ENCODE assay signal across 12 mouse cellular contexts in genomic region chr2:17524205-17524978, GRCm38 (mm10).
A peak's percentile ranks its signal among the peaks of the same experiment; 100 is the strongest.
DNase-seq lines count a peak whose midpoint lies in the region; ATAC-seq and TF ChIP-seq lines count a peak whose summit lies in the region.
"Had no signal": no experiment of that assay in that cellular context is flagged by ENCODE, and none has a peak within 500 bp of the region (broad histone marks: within the 10 kb centered on the region; RNA-seq: fewer than 3 reads in every experiment).

No protein-coding gene starts in this region.

- ATAC-seq in forebrain, embryonic 14.5 days: peak; percentile 32; the same call in 1 of the 2 replicates
- no peak for ATAC-seq in forebrain, postnatal 0 days
- ATAC-seq in midbrain, embryonic 13.5 days: 0 out of 2 replicates have a peak, but pooled peaks have one; percentile 14
- ATAC-seq in midbrain, postnatal 0 days (ENCODE audit: low FRiP score): no peak
- no peak for ATAC-seq in heart, embryonic 13.5 days (ENCODE audit: extremely low read depth, insufficient number of reproducible peaks, low FRiP score, low TSS enrichment)
- ATAC-seq in limb, embryonic 11.5 days (ENCODE audit: insufficient number of reproducible peaks, low FRiP score, low TSS enrichment, low read depth): peak; percentile 47; the same call in 1 of the 2 replicates

- no peak for TF ChIP-seq CTCF in forebrain, postnatal 0 days (IDR thresholded peaks at IDR 0.05; ENCODE audit: low read depth)
- TF ChIP-seq CTCF in midbrain, postnatal 0 days (IDR thresholded peaks at IDR 0.05): no peak

- no peak overlapping the region for H3K4me2 ChIP-seq in forebrain, embryonic 14.5 days (ENCODE audit: low read length)
- H3K4me2 ChIP-seq in forebrain, postnatal 0 days (ENCODE audit: low read depth): no peak overlapping the region
- H3K4me2 ChIP-seq in midbrain, embryonic 13.5 days (replicated peaks): no peak overlapping the region
- H3K4me2 ChIP-seq in midbrain, postnatal 0 days (ENCODE audit: low read depth, low read length, poor library complexity, severe bottlenecking): no peak overlapping the region
- H3K4me2 ChIP-seq in heart, embryonic 13.5 days: peak overlapping the region; percentile 39
- H3K4me2 ChIP-seq in limb, embryonic 11.5 days (ENCODE audit: low read depth, severe bottlenecking): no peak overlapping the region

- H3K9ac ChIP-seq in forebrain, embryonic 14.5 days (ENCODE audit: low read length): no peak overlapping the region
- H3K9ac ChIP-seq in forebrain, postnatal 0 days: no peak overlapping the region
- H3K9ac ChIP-seq in midbrain, embryonic 13.5 days (replicated peaks): no peak overlapping the region
- no peak overlapping the region for H3K9ac ChIP-seq in midbrain, postnatal 0 days (replicated peaks; ENCODE audit: low read length, poor library complexity, severe bottlenecking)
- no peak overlapping the region for H3K9ac ChIP-seq in heart, embryonic 13.5 days
- H3K9ac ChIP-seq in limb, embryonic 11.5 days (ENCODE audit: low read length): no peak overlapping the region
- H3K9ac ChIP-seq: liver, postnatal 0 days had no signal

- H3K36me3 ChIP-seq in forebrain, embryonic 14.5 days (ENCODE audit: control insufficient read depth, insufficient read depth, low read length): no peaks in the 10 kb centered on the region
- no peaks in the 10 kb centered on the region for H3K36me3 ChIP-seq in forebrain, postnatal 0 days (ENCODE audit: insufficient read depth)
- H3K36me3 ChIP-seq in midbrain, embryonic 13.5 days: no peaks in the 10 kb centered on the region
- no peaks in the 10 kb centered on the region for H3K36me3 ChIP-seq in midbrain, postnatal 0 days (ENCODE audit: insufficient read depth, low read length)
- H3K36me3 ChIP-seq in heart, embryonic 13.5 days: no peaks in the 10 kb centered on the region
- H3K36me3 ChIP-seq in limb, embryonic 11.5 days (ENCODE audit: control insufficient read depth, insufficient read depth, low read length): no peaks in the 10 kb centered on the region

- H3K4me3 ChIP-seq in forebrain, embryonic 14.5 days (ENCODE audit: low read depth, low read length): no peak overlapping the region
- no peak overlapping the region for H3K4me3 ChIP-seq in forebrain, postnatal 0 days (ENCODE audit: low read depth, low read length)
- no peak overlapping the region for H3K4me3 ChIP-seq in midbrain, embryonic 13.5 days (replicated peaks)
- H3K4me3 ChIP-seq in midbrain, postnatal 0 days (ENCODE audit: low read depth, low read length): no peak overlapping the region
- H3K4me3 ChIP-seq in heart, embryonic 13.5 days: no peak overlapping the region
- H3K4me3 ChIP-seq in limb, embryonic 11.5 days (ENCODE audit: low read depth, low read length): no peak overlapping the region

- no peaks in the 10 kb centered on the region for H3K27me3 ChIP-seq in forebrain, embryonic 14.5 days (replicated peaks; ENCODE audit: control insufficient read depth, insufficient read depth, low read length)
- H3K27me3 ChIP-seq in forebrain, postnatal 0 days (ENCODE audit: insufficient read depth, low read length): no peaks in the 10 kb centered on the region
- no peaks in the 10 kb centered on the region for H3K27me3 ChIP-seq in midbrain, embryonic 13.5 days
- no peaks in the 10 kb centered on the region for H3K27me3 ChIP-seq in midbrain, postnatal 0 days (ENCODE audit: insufficient read depth, low read length)
- H3K27me3 ChIP-seq in heart, embryonic 13.5 days (replicated peaks): no peaks in the 10 kb centered on the region
- H3K27me3 ChIP-seq in limb, embryonic 11.5 days (ENCODE audit: control insufficient read depth, insufficient read depth, low read length): no peaks in the 10 kb centered on the region

- no peak overlapping the region for H3K27ac ChIP-seq in forebrain, embryonic 14.5 days (ENCODE audit: low read depth, low read length)
- H3K27ac ChIP-seq in forebrain, postnatal 0 days (ENCODE audit: low read depth, low read length): no peak overlapping the region
- H3K27ac ChIP-seq in midbrain, embryonic 13.5 days: no peak overlapping the region
- no peak overlapping the region for H3K27ac ChIP-seq in midbrain, postnatal 0 days (ENCODE audit: low read depth, low read length)
- peak overlapping the region; percentile 82 for H3K27ac ChIP-seq in heart, embryonic 13.5 days (replicated peaks)
- no peak overlapping the region for H3K27ac ChIP-seq in limb, embryonic 11.5 days (replicated peaks; ENCODE audit: low read depth, low read length)
- H3K27ac ChIP-seq: macrophage had no signal

- peaks cover 4% of the 10 kb centered on the region; the same call in 1 of the 2 replicates for H3K4me1 ChIP-seq in forebrain, embryonic 14.5 days (ENCODE audit: control insufficient read depth, insufficient read depth, low read length)
- H3K4me1 ChIP-seq in forebrain, postnatal 0 days (ENCODE audit: insufficient read depth): no peaks in the 10 kb centered on the region
- peaks cover 22% of the 10 kb centered on the region for H3K4me1 ChIP-seq in midbrain, embryonic 13.5 days (replicated peaks)
- no peaks in the 10 kb centered on the region for H3K4me1 ChIP-seq in midbrain, postnatal 0 days (ENCODE audit: insufficient read depth, low read length)
- H3K4me1 ChIP-seq in heart, embryonic 13.5 days: peaks cover 33% of the 10 kb centered on the region
- peaks cover 8% of the 10 kb centered on the region for H3K4me1 ChIP-seq in limb, embryonic 11.5 days (ENCODE audit: control insufficient read depth, insufficient read depth, low read length)

- no peak for DNase-seq in forebrain, embryonic 14.5 days (ENCODE audit: low spot score)
- no peak for DNase-seq in forebrain, postnatal 0 days
- DNase-seq in midbrain, postnatal 0 days (ENCODE audit: low spot score): no peak
- DNase-seq in limb, embryonic 11.5 days (ENCODE audit: low spot score): peak; percentile 44
- no peak for DNase-seq in layer of hippocampus, adult 9-11 months
- no peak for DNase-seq in gastrocnemius, postnatal 14 days
- DNase-seq: kidney, adult 18-20 months; thymus, postnatal 36 days had no signal

- WGBS in forebrain, embryonic 14.5 days: 38% methylated on average over 10 of the region's 10 CpGs
- 44% methylated on average over 10 of the region's 10 CpGs for WGBS in forebrain, postnatal 0 days
- WGBS in midbrain, embryonic 13.5 days: 34% methylated on average over 10 of the region's 10 CpGs
- WGBS in midbrain, postnatal 0 days: 43% methylated on average over 10 of the region's 10 CpGs
- 44% methylated on average over 10 of the region's 10 CpGs for WGBS in heart, embryonic 13.5 days
- WGBS in limb, embryonic 11.5 days: 21% methylated on average over 10 of the region's 10 CpGs

- no peaks in the 10 kb centered on the region for H3K9me3 ChIP-seq in forebrain, embryonic 14.5 days (replicated peaks; ENCODE audit: control insufficient read depth, low read length)
- H3K9me3 ChIP-seq in forebrain, postnatal 0 days (ENCODE audit: low read length): no peaks in the 10 kb centered on the region
- no peaks in the 10 kb centered on the region for H3K9me3 ChIP-seq in midbrain, embryonic 13.5 days
- H3K9me3 ChIP-seq in midbrain, postnatal 0 days (ENCODE audit: low read length): no peaks in the 10 kb centered on the region
- no peaks in the 10 kb centered on the region for H3K9me3 ChIP-seq in heart, embryonic 13.5 days
- H3K9me3 ChIP-seq in limb, embryonic 11.5 days (ENCODE audit: control insufficient read depth, low read length): no peaks in the 10 kb centered on the region

- intact Hi-C loops in gastrocnemius, postnatal 14 days (cut with DNase I; ENCODE audit: low total_unique reads): no loop called here

Comparison
In these comparisons a context has a peak if more than half of its experiments do, and no peak if none do; other contexts are left out.
1. ATAC-seq: peak in forebrain, embryonic 14.5 days (single experiment), midbrain, embryonic 13.5 days (single experiment) and limb, embryonic 11.5 days (single experiment); none in forebrain, postnatal 0 days (single experiment), midbrain, postnatal 0 days (single experiment) and heart, embryonic 13.5 days (single experiment).